26 mouse cellular contexts compared by ENCODE assay signal in genomic region chr17:86034641-86035040, GRCm38 (mm10).
A peak's percentile ranks its signal among the peaks of the same experiment; 100 is the strongest.
DNase-seq lines count a peak whose midpoint lies in the region; ATAC-seq lines count a peak whose summit lies in the region.
"Had no signal": no experiment of that assay in that cellular context is flagged by ENCODE, and none has a peak within 500 bp of the region (broad histone marks: within the 10 kb centered on the region; RNA-seq: fewer than 3 reads in every experiment).

No protein-coding gene starts in this region.

- H3K9ac ChIP-seq in forebrain, embryonic 12.5 days: no peak overlapping the region
- no peak overlapping the region for H3K9ac ChIP-seq in forebrain, embryonic 15.5 days (replicated peaks)
- H3K9ac ChIP-seq in midbrain, embryonic 12.5 days (replicated peaks): no peak overlapping the region
- no peak overlapping the region for H3K9ac ChIP-seq in midbrain, embryonic 13.5 days (replicated peaks)
- H3K9ac ChIP-seq: forebrain, embryonic 13.5 days; heart, embryonic 15.5 days; hindbrain, embryonic 14.5 days; liver, embryonic 13.5 days; midbrain, embryonic 15.5 days; stomach, embryonic 15.5 days had no signal

- no peaks in the 10 kb centered on the region for H3K9me3 ChIP-seq in forebrain, embryonic 12.5 days
- no peaks in the 10 kb centered on the region for H3K9me3 ChIP-seq in forebrain, embryonic 15.5 days
- no peaks in the 10 kb centered on the region for H3K9me3 ChIP-seq in midbrain, embryonic 12.5 days
- H3K9me3 ChIP-seq in midbrain, embryonic 13.5 days: no peaks in the 10 kb centered on the region
- H3K9me3 ChIP-seq: forebrain, embryonic 13.5 days; heart, embryonic 15.5 days; liver, embryonic 13.5 days; midbrain, embryonic 15.5 days; stomach, embryonic 15.5 days had no signal

- WGBS in forebrain, embryonic 12.5 days: 79% methylated on average over 6 of the region's 6 CpGs
- WGBS in forebrain, embryonic 15.5 days: 84% methylated on average over 6 of the region's 6 CpGs
- 81% methylated on average over 6 of the region's 6 CpGs for WGBS in midbrain, embryonic 12.5 days
- WGBS in midbrain, embryonic 13.5 days: 83% methylated on average over 6 of the region's 6 CpGs

- ATAC-seq in forebrain, embryonic 12.5 days (ENCODE audit: low FRiP score): no peak
- no peak for ATAC-seq in forebrain, embryonic 15.5 days (replicated peaks)
- no peak for ATAC-seq in midbrain, embryonic 12.5 days (ENCODE audit: low FRiP score, low read depth)
- ATAC-seq in midbrain, embryonic 13.5 days: no peak
- ATAC-seq: forebrain, embryonic 13.5 days; midbrain, embryonic 15.5 days had no signal

- no peak overlapping the region for H3K4me2 ChIP-seq in forebrain, embryonic 12.5 days
- H3K4me2 ChIP-seq in forebrain, embryonic 15.5 days (replicated peaks): no peak overlapping the region
- H3K4me2 ChIP-seq in midbrain, embryonic 12.5 days (replicated peaks): no peak overlapping the region
- no peak overlapping the region for H3K4me2 ChIP-seq in midbrain, embryonic 13.5 days (replicated peaks)
- H3K4me2 ChIP-seq: forebrain, embryonic 13.5 days; heart, embryonic 15.5 days; hindbrain, embryonic 14.5 days; liver, embryonic 13.5 days; midbrain, embryonic 15.5 days; stomach, embryonic 15.5 days had no signal

- peak; percentile 26 for DNase-seq in kidney, adult 18-20 months
- DNase-seq in kidney, postnatal 4 days: no peak
- peak; percentile 6 for DNase-seq in naive thymus-derived CD4-positive, alpha-beta T cell, adult 2 months (ENCODE audit: low read depth)
- no peak for DNase-seq in c-Kit-positive CD71-positive TER-119-positive erythroid progenitor cells, embryonic 14.5 days (ENCODE audit: low spot score)
- DNase-seq: adrenal gland, postnatal 14 days; cerebellum, adult 9-10 months; heart, postnatal 4 days; layer of hippocampus, adult 9-11 months; left cerebral cortex, postnatal 4 days; liver, embryonic 13.5 days; lung, adult 2 months; lung, postnatal 14 days; right cerebral cortex, postnatal 4 days; thymus, postnatal 25 days had no signal

- H3K36me3 ChIP-seq in forebrain, embryonic 12.5 days (replicated peaks): no peaks in the 10 kb centered on the region
- H3K36me3 ChIP-seq in forebrain, embryonic 15.5 days: no peaks in the 10 kb centered on the region
- H3K36me3 ChIP-seq in midbrain, embryonic 12.5 days: no peaks in the 10 kb centered on the region
- H3K36me3 ChIP-seq in midbrain, embryonic 13.5 days: no peaks in the 10 kb centered on the region
- H3K36me3 ChIP-seq: heart, embryonic 15.5 days; liver, embryonic 13.5 days; midbrain, embryonic 15.5 days; stomach, embryonic 15.5 days had no signal

- peaks cover 7% of the 10 kb centered on the region; the same call in 1 of the 2 replicates for H3K4me1 ChIP-seq in forebrain, embryonic 12.5 days
- peaks cover 14% of the 10 kb centered on the region for H3K4me1 ChIP-seq in forebrain, embryonic 15.5 days
- peaks cover 7% of the 10 kb centered on the region; the same call in 1 of the 2 replicates for H3K4me1 ChIP-seq in midbrain, embryonic 12.5 days
- H3K4me1 ChIP-seq in midbrain, embryonic 13.5 days (replicated peaks): no peaks in the 10 kb centered on the region

- H3K27me3 ChIP-seq in forebrain, embryonic 12.5 days: no peaks in the 10 kb centered on the region
- no peaks in the 10 kb centered on the region for H3K27me3 ChIP-seq in forebrain, embryonic 15.5 days
- no peaks in the 10 kb centered on the region for H3K27me3 ChIP-seq in midbrain, embryonic 12.5 days
- no peaks in the 10 kb centered on the region for H3K27me3 ChIP-seq in midbrain, embryonic 13.5 days
- H3K27me3 ChIP-seq: forebrain, embryonic 13.5 days; heart, embryonic 15.5 days; liver, embryonic 13.5 days; midbrain, embryonic 15.5 days; stomach, embryonic 15.5 days had no signal

- H3K4me3 ChIP-seq in forebrain, embryonic 12.5 days (replicated peaks): no peak overlapping the region
- no peak overlapping the region for H3K4me3 ChIP-seq in forebrain, embryonic 15.5 days
- H3K4me3 ChIP-seq in midbrain, embryonic 12.5 days: no peak overlapping the region
- no peak overlapping the region for H3K4me3 ChIP-seq in midbrain, embryonic 13.5 days (replicated peaks)
- H3K4me3 ChIP-seq: erythroblast, embryonic 14.5 days; forebrain, embryonic 13.5 days; heart, embryonic 15.5 days; left cerebral cortex, adult 2 months; liver, embryonic 13.5 days; midbrain, embryonic 15.5 days; myocyte; stomach, embryonic 15.5 days had no signal

- peak overlapping the region; percentile 36; the same call in 1 of the 2 replicates for H3K27ac ChIP-seq in forebrain, embryonic 12.5 days
- H3K27ac ChIP-seq in forebrain, embryonic 15.5 days (replicated peaks): no peak overlapping the region
- H3K27ac ChIP-seq in midbrain, embryonic 12.5 days (replicated peaks): 0 out of 2 replicates have a peak overlapping the region, but pooled peaks have one; percentile 6
- H3K27ac ChIP-seq in midbrain, embryonic 13.5 days: no peak overlapping the region
- H3K27ac ChIP-seq: forebrain, embryonic 13.5 days; heart, embryonic 15.5 days; hindbrain, embryonic 14.5 days; left cerebral cortex, adult 2 months; liver, embryonic 13.5 days; midbrain, embryonic 15.5 days had no signal

Comparison
In these comparisons a context has a peak if more than half of its experiments do, and no peak if none do; other contexts are left out.
1. H3K27ac ChIP-seq: peak in forebrain, embryonic 12.5 days (single experiment) and midbrain, embryonic 12.5 days (single experiment); none in forebrain, embryonic 15.5 days (single experiment) and midbrain, embryonic 13.5 days (single experiment).
2. DNase-seq: peak in kidney, adult 18-20 months (single experiment) and naive thymus-derived CD4-positive, alpha-beta T cell, adult 2 months (single experiment); none in kidney, postnatal 4 days (0 of 2) and c-Kit-positive CD71-positive TER-119-positive erythroid progenitor cells, embryonic 14.5 days (single experiment).